Mouse (Mus musculus): ENCODE data around the gene Pgp. TPM values are rescaled to one million over a fixed set of nuclear protein-coding genes. Genes with fewer than 3 reads are reported as not detected.

The Pgp gene
- polyA plus RNA-seq, 1 experiment from 2014 or later = 40.9 TPM

DNA sequence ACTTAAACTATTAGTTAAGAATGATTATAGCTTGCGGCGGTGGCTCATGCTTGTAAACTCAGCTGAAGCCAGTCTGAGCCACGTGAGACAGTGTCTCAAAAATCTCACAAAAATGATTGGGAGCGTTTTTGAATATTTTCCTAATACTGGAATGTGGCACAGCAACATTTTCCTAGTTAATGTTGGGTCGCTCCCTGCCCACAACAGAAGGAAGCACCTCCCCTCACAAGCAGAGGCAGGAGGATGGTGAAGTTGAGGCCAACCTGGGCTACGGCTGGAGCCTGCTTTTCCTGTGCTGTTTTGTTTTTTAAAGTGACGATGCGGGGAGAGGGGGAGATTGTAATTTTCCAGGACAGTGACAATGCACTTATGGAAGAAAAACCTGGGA is 43.0 kb upstream of the Pgp start:
- H3K27me3 ChIP-seq (ENCODE audit: insufficient read depth, low read length) = no peaks in the 10 kb centered on the region
- H3K4me1 ChIP-seq (ENCODE audit: insufficient read depth) = peaks cover 9% of the 10 kb centered on the region
- peaks cover 29% of the 10 kb centered on the region for H3K36me3 ChIP-seq (replicated peaks; ENCODE audit: insufficient read depth, low read length)
- no peaks in the 10 kb centered on the region for H3K9me3 ChIP-seq (ENCODE audit: low read length)
- H3K9ac ChIP-seq (replicated peaks) = peak overlapping the region; percentile 77
- peak overlapping the region; percentile 72 for H3K4me2 ChIP-seq (ENCODE audit: low read depth, low read length)
- WGBS (ENCODE audit: insufficient replicate concordance) = 4% methylated on average over 8 of the region's 8 CpGs
- H3K4me3 ChIP-seq (ENCODE audit: low read depth, low read length) = peak overlapping the region; percentile 66
- H3K27ac ChIP-seq (ENCODE audit: low read depth) = peak overlapping the region; percentile 87
- ATAC-seq (peak; percentile 22), DNase-seq (peak; percentile 36)
- no peak for TF ChIP-seq CTCF (IDR thresholded peaks at IDR 0.05; ENCODE audit: low read depth)
- no peak for TF ChIP-seq EP300 (IDR thresholded peaks at IDR 0.05; ENCODE audit: low read depth)

DNA sequence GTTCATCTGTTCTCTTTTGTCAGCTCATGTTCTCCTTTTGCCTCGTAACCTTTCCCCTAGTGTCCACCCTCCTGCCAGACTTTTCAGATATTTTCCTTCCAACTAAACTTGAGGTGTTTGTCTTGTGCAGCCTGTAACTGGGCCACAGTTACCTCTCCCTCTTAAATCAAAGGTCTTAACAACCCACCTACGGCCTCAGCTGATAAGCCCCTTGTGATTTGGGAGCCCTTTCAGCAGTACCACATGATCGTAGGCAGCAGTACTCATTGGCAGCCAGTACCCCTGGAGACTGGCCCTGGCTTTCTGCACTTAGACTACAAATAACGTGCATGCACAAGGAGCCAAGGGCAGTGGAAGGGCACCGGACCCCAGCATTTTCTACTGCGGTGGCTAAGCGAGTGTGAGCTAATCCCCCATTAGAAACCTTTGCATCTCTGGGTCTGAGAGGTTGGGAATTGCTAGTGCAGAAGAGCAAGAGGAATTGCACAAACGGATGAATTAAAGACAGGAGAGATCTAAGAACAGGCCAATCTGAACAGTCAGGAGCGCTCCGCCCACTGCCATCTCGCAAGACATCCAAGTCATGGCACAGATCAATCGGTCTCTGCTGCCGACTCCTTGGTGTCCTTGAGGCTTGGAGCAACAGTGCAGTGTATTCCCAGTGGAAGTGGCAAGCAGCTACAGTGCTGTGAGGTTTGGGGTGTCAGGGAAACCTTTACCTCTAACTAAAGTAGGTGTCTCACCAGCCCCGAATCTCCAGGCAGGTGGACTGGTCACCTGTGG is 40.8 kb upstream of the Pgp start:
- ATAC-seq (no peak), DNase-seq (no peak)
- Histone ChIP-seq H3K9me3 (ENCODE audit: low read length) (no peaks in the 10 kb centered on the region), H3K27me3 (ENCODE audit: insufficient read depth, low read length) (no peaks in the 10 kb centered on the region), H3K4me2 (ENCODE audit: low read depth, low read length) (no peak overlapping the region), H3K27ac (ENCODE audit: low read depth) (peak overlapping the region; percentile 34), H3K4me1 (ENCODE audit: insufficient read depth) (peaks cover 9% of the 10 kb centered on the region), H3K4me3 (ENCODE audit: low read depth, low read length) (no peak overlapping the region), H3K9ac (replicated peaks) (peak overlapping the region; percentile 6; the same call in 1 of the 2 replicates), H3K36me3 (replicated peaks; ENCODE audit: insufficient read depth, low read length) (peaks cover 12% of the 10 kb centered on the region)
- 81% methylated on average over 14 of the region's 14 CpGs for WGBS (ENCODE audit: insufficient replicate concordance)
- TF ChIP-seq CTCF (IDR thresholded peaks at IDR 0.05; ENCODE audit: low read depth) (no peak), EP300 (IDR thresholded peaks at IDR 0.05; ENCODE audit: low read depth) (no peak)

- ATAC-seq (peak; percentile 63), DNase-seq (no peak)
- no peak overlapping the region for H3K9ac ChIP-seq (replicated peaks)
- H3K36me3 ChIP-seq (replicated peaks; ENCODE audit: insufficient read depth, low read length) = peaks cover 38% of the 10 kb centered on the region
- H3K27me3 ChIP-seq (ENCODE audit: insufficient read depth, low read length) = no peaks in the 10 kb centered on the region
- no peaks in the 10 kb centered on the region for H3K9me3 ChIP-seq (ENCODE audit: low read length)
- no peaks in the 10 kb centered on the region for H3K4me1 ChIP-seq (ENCODE audit: insufficient read depth)
- peak; percentile 87 for TF ChIP-seq CTCF (IDR thresholded peaks at IDR 0.05; ENCODE audit: low read depth)
- TF ChIP-seq EP300 (IDR thresholded peaks at IDR 0.05; ENCODE audit: low read depth) = no peak
- no peak overlapping the region for H3K4me2 ChIP-seq (ENCODE audit: low read depth, low read length)
- H3K4me3 ChIP-seq (ENCODE audit: low read depth, low read length) = no peak overlapping the region
- H3K27ac ChIP-seq (ENCODE audit: low read depth) = no peak overlapping the region
- WGBS (ENCODE audit: insufficient replicate concordance) = 79% methylated on average over 5 of the region's 5 CpGs
Observed at GRCm38 (mm10) chr17:24437016-24437415, 33.2 kb upstream of the Pgp start.

GRCm38 (mm10) chr17:24440377-24440776 is 29.8 kb upstream of the Pgp start:
- no peak for ATAC-seq
- Histone ChIP-seq H3K4me3 (ENCODE audit: low read depth, low read length) (no peak overlapping the region), H3K36me3 (replicated peaks; ENCODE audit: insufficient read depth, low read length) (peaks cover 48% of the 10 kb centered on the region), H3K9me3 (ENCODE audit: low read length) (no peaks in the 10 kb centered on the region), H3K27me3 (ENCODE audit: insufficient read depth, low read length) (no peaks in the 10 kb centered on the region), H3K4me2 (ENCODE audit: low read depth, low read length) (no peak overlapping the region), H3K4me1 (ENCODE audit: insufficient read depth) (no peaks in the 10 kb centered on the region), H3K27ac (ENCODE audit: low read depth) (no peak overlapping the region), H3K9ac (replicated peaks) (no peak overlapping the region)
- DNase-seq = no peak
- WGBS (ENCODE audit: insufficient replicate concordance) = 84% methylated on average over 8 of the region's 8 CpGs
- TF ChIP-seq CTCF (IDR thresholded peaks at IDR 0.05; ENCODE audit: low read depth) = no peak
- no peak for TF ChIP-seq EP300 (IDR thresholded peaks at IDR 0.05; ENCODE audit: low read depth)

DNA sequence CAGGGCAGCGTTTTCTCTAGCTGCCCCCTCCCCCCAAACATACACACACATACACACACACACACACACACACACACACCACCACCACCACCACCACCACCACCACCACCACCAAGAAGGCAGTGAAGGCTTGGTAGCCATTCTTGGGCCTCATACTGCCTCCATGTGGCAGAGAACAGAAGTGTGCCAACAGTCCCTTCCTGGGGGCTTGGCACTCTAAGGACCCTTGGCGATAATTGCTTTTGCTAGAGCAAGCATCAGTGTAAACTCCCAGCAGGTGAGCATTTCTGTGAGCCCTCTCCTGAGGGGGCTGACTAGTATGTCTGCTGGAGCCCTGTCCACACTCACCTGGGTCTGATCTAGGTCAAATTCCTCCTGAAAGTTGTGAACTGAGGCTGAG is 29.0 kb upstream of the Pgp start:
- no peak for DNase-seq
- Histone ChIP-seq H3K27ac (ENCODE audit: low read depth) (no peak overlapping the region), H3K27me3 (ENCODE audit: insufficient read depth, low read length) (no peaks in the 10 kb centered on the region), H3K4me3 (ENCODE audit: low read depth, low read length) (no peak overlapping the region), H3K4me2 (ENCODE audit: low read depth, low read length) (no peak overlapping the region), H3K9ac (replicated peaks) (no peak overlapping the region), H3K4me1 (ENCODE audit: insufficient read depth) (no peaks in the 10 kb centered on the region), H3K36me3 (replicated peaks; ENCODE audit: insufficient read depth, low read length) (peaks cover 47% of the 10 kb centered on the region), H3K9me3 (ENCODE audit: low read length) (no peaks in the 10 kb centered on the region)
- 65% methylated on average over 2 of the region's 2 CpGs for WGBS (ENCODE audit: insufficient replicate concordance)
- TF ChIP-seq CTCF (IDR thresholded peaks at IDR 0.05; ENCODE audit: low read depth) (peak; percentile 57), EP300 (IDR thresholded peaks at IDR 0.05; ENCODE audit: low read depth) (no peak)
- no peak for ATAC-seq

DNA sequence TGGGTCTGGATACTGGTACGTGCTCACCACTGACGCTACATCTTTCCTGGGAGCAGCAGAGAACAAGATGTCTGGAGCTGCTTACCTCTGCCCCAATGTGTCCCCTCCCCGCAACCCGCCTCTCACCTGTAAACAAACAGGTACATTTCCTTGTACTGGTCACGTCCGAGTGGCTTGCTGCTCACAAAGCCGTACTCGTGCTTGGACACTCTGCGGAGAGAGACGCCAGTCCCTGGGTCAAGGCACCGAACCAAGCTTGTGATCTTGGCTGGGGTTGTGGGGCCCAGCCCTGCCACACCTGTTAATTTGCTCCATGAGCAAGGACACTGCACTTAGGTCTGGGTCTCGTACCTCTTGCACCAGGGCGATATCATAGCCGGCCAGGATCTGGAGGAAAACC is 28.1 kb upstream of the Pgp start:
- no peaks in the 10 kb centered on the region for H3K27me3 ChIP-seq (ENCODE audit: insufficient read depth, low read length)
- no peak overlapping the region for H3K4me3 ChIP-seq (ENCODE audit: low read depth, low read length)
- ATAC-seq = no peak
- H3K9ac ChIP-seq (replicated peaks) = no peak overlapping the region
- DNase-seq = no peak
- H3K36me3 ChIP-seq (replicated peaks; ENCODE audit: insufficient read depth, low read length) = peaks cover 54% of the 10 kb centered on the region
- no peak overlapping the region for H3K27ac ChIP-seq (ENCODE audit: low read depth)
- no peak overlapping the region for H3K4me2 ChIP-seq (ENCODE audit: low read depth, low read length)
- no peaks in the 10 kb centered on the region for H3K4me1 ChIP-seq (ENCODE audit: insufficient read depth)
- no peak for TF ChIP-seq EP300 (IDR thresholded peaks at IDR 0.05; ENCODE audit: low read depth)
- no peak for TF ChIP-seq CTCF (IDR thresholded peaks at IDR 0.05; ENCODE audit: low read depth)
- 88% methylated on average over 14 of the region's 14 CpGs for WGBS (ENCODE audit: insufficient replicate concordance)
- H3K9me3 ChIP-seq (ENCODE audit: low read length) = no peaks in the 10 kb centered on the region

Data from liver, postnatal 0 days (tissue).